Mouse (Mus musculus): ENCODE data around the gene Lzts3. TPM values are rescaled to one million over a fixed set of nuclear protein-coding genes. Genes with fewer than 3 reads are reported as not detected.

Lzts3 gene
- polyA plus RNA-seq (2012; rRNA removed): 27.0 and 50.3 TPM in 2 replicates

GRCm38 (mm10) chr2:130642684-130643369 is at the start of gene Lzts3:
Gene Lzts3 (minus strand): TSS chr2:130642803.
- no peak within 1 kb of the TSS for H3K27ac ChIP-seq (ENCODE audit: insufficient read depth, low read depth, low read length)
- peak within 1 kb of the TSS; percentile 99 for H3K4me3 ChIP-seq (ENCODE audit: low read depth, low read length)
- H3K4me1 ChIP-seq (ENCODE audit: control insufficient read depth, insufficient read depth, insufficient read length, low read length): peaks cover 11% of the 10 kb centered on the region
- TF ChIP-seq CTCF (IDR thresholded peaks at IDR 0.05; ENCODE audit: extremely low read depth, insufficient read length, insufficient replicate concordance, low read depth, low read length) (no peak), POLR2A (IDR thresholded peaks at IDR 0.05; ENCODE audit: low read depth, low read length) (peak; percentile 44; the same call in 1 of the 2 replicates)
- no peaks in the 10 kb centered on the region for H3K36me3 ChIP-seq (ENCODE audit: control insufficient read depth, insufficient read depth, low read length)
- WGBS: 3% methylated on average over 39 of the region's 40 CpGs
- H3K27me3 ChIP-seq (ENCODE audit: control insufficient read depth, insufficient read depth, low read length): no peaks in the 10 kb centered on the region

GRCm38 (mm10) chr2:130689011-130689410 is 46.4 kb upstream of the Lzts3 start:
- TF ChIP-seq POLR2A (IDR thresholded peaks at IDR 0.05; ENCODE audit: low read depth, low read length) (no peak), CTCF (IDR thresholded peaks at IDR 0.05; ENCODE audit: extremely low read depth, insufficient read length, insufficient replicate concordance, low read depth, low read length) (no peak)
- H3K4me1 ChIP-seq (ENCODE audit: control insufficient read depth, insufficient read depth, insufficient read length, low read length): no peaks in the 10 kb centered on the region
- no peak overlapping the region for H3K27ac ChIP-seq (ENCODE audit: insufficient read depth, low read depth, low read length)
- no peaks in the 10 kb centered on the region for H3K27me3 ChIP-seq (ENCODE audit: control insufficient read depth, insufficient read depth, low read length)
- H3K36me3 ChIP-seq (ENCODE audit: control insufficient read depth, insufficient read depth, low read length): peaks cover 1% of the 10 kb centered on the region; the same call in 1 of the 2 replicates
- no peak overlapping the region for H3K4me3 ChIP-seq (ENCODE audit: low read depth, low read length)
- WGBS: 45% methylated on average over 2 of the region's 2 CpGs

GRCm38 (mm10) chr2:130685426-130685825 is 42.8 kb upstream of the Lzts3 start:
- Histone ChIP-seq H3K36me3 (ENCODE audit: control insufficient read depth, insufficient read depth, low read length) (peaks cover 10% of the 10 kb centered on the region; the same call in 1 of the 2 replicates), H3K4me1 (ENCODE audit: control insufficient read depth, insufficient read depth, insufficient read length, low read length) (no peaks in the 10 kb centered on the region), H3K27me3 (ENCODE audit: control insufficient read depth, insufficient read depth, low read length) (no peaks in the 10 kb centered on the region), H3K4me3 (ENCODE audit: low read depth, low read length) (no peak overlapping the region), H3K27ac (ENCODE audit: insufficient read depth, low read depth, low read length) (no peak overlapping the region)
- WGBS: 86% methylated on average over 9 of the region's 9 CpGs
- TF ChIP-seq CTCF (IDR thresholded peaks at IDR 0.05; ENCODE audit: extremely low read depth, insufficient read length, insufficient replicate concordance, low read depth, low read length) (no peak), POLR2A (IDR thresholded peaks at IDR 0.05; ENCODE audit: low read depth, low read length) (no peak)

GRCm38 (mm10) chr2:130681531-130681930 is 38.9 kb upstream of the Lzts3 start:
- H3K4me3 ChIP-seq (ENCODE audit: low read depth, low read length): no peak overlapping the region
- no peaks in the 10 kb centered on the region for H3K4me1 ChIP-seq (ENCODE audit: control insufficient read depth, insufficient read depth, insufficient read length, low read length)
- H3K27ac ChIP-seq (ENCODE audit: insufficient read depth, low read depth, low read length): no peak overlapping the region
- peaks cover 45% of the 10 kb centered on the region for H3K36me3 ChIP-seq (ENCODE audit: control insufficient read depth, insufficient read depth, low read length)
- TF ChIP-seq CTCF (IDR thresholded peaks at IDR 0.05; ENCODE audit: extremely low read depth, insufficient read length, insufficient replicate concordance, low read depth, low read length): no peak
- TF ChIP-seq POLR2A (IDR thresholded peaks at IDR 0.05; ENCODE audit: low read depth, low read length): no peak
- WGBS: 81% methylated on average over 3 of the region's 3 CpGs
- no peaks in the 10 kb centered on the region for H3K27me3 ChIP-seq (ENCODE audit: control insufficient read depth, insufficient read depth, low read length)

GRCm38 (mm10) chr2:130679899-130680298 is 37.3 kb upstream of the Lzts3 start:
- Histone ChIP-seq H3K27me3 (ENCODE audit: control insufficient read depth, insufficient read depth, low read length) (no peaks in the 10 kb centered on the region), H3K27ac (ENCODE audit: insufficient read depth, low read depth, low read length) (no peak overlapping the region), H3K36me3 (ENCODE audit: control insufficient read depth, insufficient read depth, low read length) (peaks cover 61% of the 10 kb centered on the region), H3K4me3 (ENCODE audit: low read depth, low read length) (no peak overlapping the region), H3K4me1 (ENCODE audit: control insufficient read depth, insufficient read depth, insufficient read length, low read length) (no peaks in the 10 kb centered on the region)
- TF ChIP-seq CTCF (IDR thresholded peaks at IDR 0.05; ENCODE audit: extremely low read depth, insufficient read length, insufficient replicate concordance, low read depth, low read length) (no peak), POLR2A (IDR thresholded peaks at IDR 0.05; ENCODE audit: low read depth, low read length) (no peak)
- WGBS: 93% methylated on average over 6 of the region's 6 CpGs

DNA sequence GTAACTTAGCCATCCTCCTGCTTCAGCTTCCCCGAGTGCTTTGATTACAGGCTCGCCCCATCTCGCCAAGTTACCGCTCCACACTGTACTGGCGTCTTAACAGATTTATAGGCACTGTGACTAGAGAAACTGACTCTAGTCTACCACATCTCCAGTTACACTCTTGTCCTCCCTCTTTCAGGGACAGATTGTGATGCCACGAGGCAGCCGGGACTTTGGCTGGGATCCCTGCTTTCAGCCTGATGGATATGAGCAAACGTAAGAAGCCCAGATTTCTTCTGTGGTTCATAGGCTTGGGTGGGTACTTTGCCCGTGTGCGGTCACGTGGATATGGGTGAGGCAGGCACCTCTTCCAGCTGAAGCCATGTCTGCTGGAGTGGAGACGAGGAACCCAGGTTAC is 36.6 kb upstream of the Lzts3 start:
- WGBS: 93% methylated on average over 12 of the region's 12 CpGs
- Histone ChIP-seq H3K27ac (ENCODE audit: insufficient read depth, low read depth, low read length) (no peak overlapping the region), H3K4me1 (ENCODE audit: control insufficient read depth, insufficient read depth, insufficient read length, low read length) (no peaks in the 10 kb centered on the region), H3K36me3 (ENCODE audit: control insufficient read depth, insufficient read depth, low read length) (peaks cover 64% of the 10 kb centered on the region), H3K27me3 (ENCODE audit: control insufficient read depth, insufficient read depth, low read length) (no peaks in the 10 kb centered on the region), H3K4me3 (ENCODE audit: low read depth, low read length) (no peak overlapping the region)
- TF ChIP-seq CTCF (IDR thresholded peaks at IDR 0.05; ENCODE audit: extremely low read depth, insufficient read length, insufficient replicate concordance, low read depth, low read length): no peak
- no peak for TF ChIP-seq POLR2A (IDR thresholded peaks at IDR 0.05; ENCODE audit: low read depth, low read length)

DNA sequence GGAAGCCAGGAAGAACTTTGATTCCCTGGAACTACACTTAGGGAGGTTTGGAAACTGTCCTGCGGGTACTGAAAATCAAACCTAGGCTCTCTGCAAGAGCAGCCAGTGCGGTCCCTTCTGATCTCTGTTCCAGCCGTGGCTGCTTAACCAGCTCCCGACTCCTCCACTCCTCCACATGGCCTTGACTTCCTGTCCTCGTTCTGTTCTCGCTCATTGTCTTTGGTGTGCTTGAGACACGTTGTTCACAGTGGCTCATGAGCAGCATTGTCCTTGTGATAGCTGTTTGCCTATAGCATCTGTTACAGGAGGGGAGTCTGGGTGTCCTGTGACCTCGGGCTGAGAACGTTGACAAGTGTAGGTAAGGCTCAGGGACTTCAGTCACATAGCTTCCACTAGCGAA is 34.6 kb upstream of the Lzts3 start:
- 84% methylated on average over 10 of the region's 10 CpGs for WGBS
- no peak overlapping the region for H3K4me3 ChIP-seq (ENCODE audit: low read depth, low read length)
- TF ChIP-seq CTCF (IDR thresholded peaks at IDR 0.05; ENCODE audit: extremely low read depth, insufficient read length, insufficient replicate concordance, low read depth, low read length): no peak
- TF ChIP-seq POLR2A (IDR thresholded peaks at IDR 0.05; ENCODE audit: low read depth, low read length): no peak
- H3K36me3 ChIP-seq (ENCODE audit: control insufficient read depth, insufficient read depth, low read length): peaks cover 74% of the 10 kb centered on the region
- H3K27ac ChIP-seq (ENCODE audit: insufficient read depth, low read depth, low read length): no peak overlapping the region
- no peaks in the 10 kb centered on the region for H3K27me3 ChIP-seq (ENCODE audit: control insufficient read depth, insufficient read depth, low read length)
- H3K4me1 ChIP-seq (ENCODE audit: control insufficient read depth, insufficient read depth, insufficient read length, low read length): no peaks in the 10 kb centered on the region

Data from small intestine, adult 2 months (tissue).